Mouse (Mus musculus) neural tube, embryonic 14.5 days (tissue): ENCODE data around the gene Taf6l. TPM values are rescaled to one million over a fixed set of nuclear protein-coding genes. Genes with fewer than 3 reads are reported as not detected.

Experiments used
- ATAC-seq: fragments of 200-750 bp; cut with Nextera tagmentation; 2 replicates; pipeline ENCODE4 v1.8.0; 2017; ENCODE audit warnings: low read depth, mild to moderate bottlenecking, moderate TSS enrichment, moderate library complexity
- H3K27ac ChIP-seq: fragments of 300-500 bp; sonication (generic); 2 replicates; pipeline ENCODE4 v1.5.1; 2014; ENCODE audit warnings: low read depth, mild to moderate bottlenecking, control low read depth, low read length, moderate library complexity, mixed read lengths
- H3K27me3 ChIP-seq: fragments of 300-500 bp; sonication (generic); 2 replicates; pipeline ENCODE4 v1.6.1; 2014; ENCODE audit warnings: low read length; ENCODE audit not compliant: control insufficient read depth, insufficient read depth
- H3K36me3 ChIP-seq: fragments of 300-500 bp; sonication (generic); 2 replicates; pipeline ENCODE4 v1.6.1; 2014; ENCODE audit warnings: low read length, mixed read lengths; ENCODE audit not compliant: control insufficient read depth, insufficient read depth
- H3K4me1 ChIP-seq: fragments of 300-500 bp; sonication (generic); 2 replicates; pipeline ENCODE4 v1.6.1; 2014; ENCODE audit warnings: low read length; ENCODE audit not compliant: control insufficient read depth, insufficient read depth
- H3K4me2 ChIP-seq: fragments of 300-500 bp; sonication (generic); 2 replicates; pipeline ENCODE4 v1.6.1; 2014; ENCODE audit warnings: mild to moderate bottlenecking, low read depth, low read length, control low read depth
- H3K4me3 ChIP-seq: fragments of 300-500 bp; sonication (generic); 2 replicates; pipeline ENCODE4 v1.5.1; 2014; ENCODE audit warnings: low read depth, low read length, control low read depth, mixed read lengths
- H3K9ac ChIP-seq: fragments of 300-500 bp; sonication (generic); replicated peaks from 2 replicates; pipeline ENCODE4 v1.6.1; 2014; ENCODE audit warnings: low read depth, mild to moderate bottlenecking, control low read depth, low read length, mixed read lengths
- H3K9me3 ChIP-seq: fragments of 300-500 bp; sonication (generic); 2 replicates; pipeline ENCODE4 v1.6.1; 2016; ENCODE audit warnings: low read length; ENCODE audit not compliant: control insufficient read depth
- WGBS: fragments of 180-500 bp; shearing (Covaris S2); extraction: QIAGEN DNeasy Blood & Tissue Kit; methylation state at CpG from one replicate; pipeline ENCODE4 v1.1.7; 2014; 5-methylcytosine and 5-hydroxymethylcytosine counted together
- polyA plus RNA-seq: library from polyadenylated mRNA; unstranded; fragments of >200 nt; fragmentation: Nextera tagmentation; extraction: Ambion mirVana; gene quantifications from 2 replicates; pipeline ENCODE4 v1.2.1, GENCODE M21; 2014

The Taf6l gene
- polyA plus RNA-seq, result 17.7 and 19.0 TPM in 2 replicates

- peak; percentile 100 for ATAC-seq
- Histone ChIP-seq H3K27ac (peak within 1 kb of the TSS; percentile 67), H3K4me1 (peaks cover 10% of the 10 kb centered on the region; the same call in 1 of the 2 replicates), H3K36me3 (peaks cover 19% of the 10 kb centered on the region; the same call in 1 of the 2 replicates), H3K4me3 (peak within 1 kb of the TSS; percentile 71), H3K4me2 (peak within 1 kb of the TSS; percentile 72), H3K27me3 (no peaks in the 10 kb centered on the region), H3K9me3 (no peaks in the 10 kb centered on the region), H3K9ac (peak within 1 kb of the TSS; percentile 69)
- WGBS, result under 1% methylated on average over 31 of the region's 32 CpGs
Measured at GRCm38 (mm10) chr19:8786008-8786781, at the start of gene Taf6l. TSS of gene Taf6l (minus strand) at chr19:8786417.

GRCm38 (mm10) chr19:8832971-8833370 lies 46.8 kb upstream of the Taf6l start:
- Histone ChIP-seq H3K4me3 (no peak overlapping the region), H3K4me2 (no peak overlapping the region), H3K27me3 (no peaks in the 10 kb centered on the region), H3K4me1 (no peaks in the 10 kb centered on the region), H3K36me3 (peaks cover 61% of the 10 kb centered on the region), H3K27ac (no peak overlapping the region), H3K9ac (no peak overlapping the region), H3K9me3 (no peaks in the 10 kb centered on the region)
- 96% methylated on average over 4 of the region's 4 CpGs for WGBS
- ATAC-seq, result no peak

GRCm38 (mm10) chr19:8831262-8831661 lies 45.0 kb upstream of the Taf6l start:
- ATAC-seq, result no peak
- WGBS, result 83% methylated on average over 11 of the region's 11 CpGs
- Histone ChIP-seq H3K4me3 (no peak overlapping the region), H3K4me1 (no peaks in the 10 kb centered on the region), H3K4me2 (no peak overlapping the region), H3K9me3 (no peaks in the 10 kb centered on the region), H3K27ac (no peak overlapping the region), H3K36me3 (peaks cover 78% of the 10 kb centered on the region), H3K9ac (no peak overlapping the region), H3K27me3 (no peaks in the 10 kb centered on the region)

- H3K9me3 ChIP-seq, result no peaks in the 10 kb centered on the region
- H3K27me3 ChIP-seq, result no peaks in the 10 kb centered on the region
- H3K4me1 ChIP-seq, result no peaks in the 10 kb centered on the region
- no peak for ATAC-seq
- WGBS, result 92% methylated on average over 8 of the region's 8 CpGs
- H3K27ac ChIP-seq, result no peak overlapping the region
- no peak overlapping the region for H3K4me3 ChIP-seq
- no peak overlapping the region for H3K9ac ChIP-seq
- H3K36me3 ChIP-seq, result peaks cover 84% of the 10 kb centered on the region
- H3K4me2 ChIP-seq, result no peak overlapping the region
Measured at GRCm38 (mm10) chr19:8830664-8831063, 44.4 kb upstream of the Taf6l start.

- H3K4me3 ChIP-seq, result no peak within 1 kb of the TSS
- H3K4me2 ChIP-seq, result no peak within 1 kb of the TSS
- no peak within 1 kb of the TSS for H3K9ac ChIP-seq
- 96% methylated on average over 8 of the region's 8 CpGs for WGBS
- no peaks in the 10 kb centered on the region for H3K4me1 ChIP-seq
- no peak within 1 kb of the TSS for H3K27ac ChIP-seq
- H3K36me3 ChIP-seq, result peaks cover 91% of the 10 kb centered on the region
- no peaks in the 10 kb centered on the region for H3K27me3 ChIP-seq
- H3K9me3 ChIP-seq, result no peaks in the 10 kb centered on the region
- ATAC-seq, result no peak
Measured at GRCm38 (mm10) chr19:8829660-8830059, 43.4 kb upstream of the Taf6l start, which contains the start of gene AC129217.1. TSS of gene AC129217.1 (plus strand) at chr19:8829773.

DNA sequence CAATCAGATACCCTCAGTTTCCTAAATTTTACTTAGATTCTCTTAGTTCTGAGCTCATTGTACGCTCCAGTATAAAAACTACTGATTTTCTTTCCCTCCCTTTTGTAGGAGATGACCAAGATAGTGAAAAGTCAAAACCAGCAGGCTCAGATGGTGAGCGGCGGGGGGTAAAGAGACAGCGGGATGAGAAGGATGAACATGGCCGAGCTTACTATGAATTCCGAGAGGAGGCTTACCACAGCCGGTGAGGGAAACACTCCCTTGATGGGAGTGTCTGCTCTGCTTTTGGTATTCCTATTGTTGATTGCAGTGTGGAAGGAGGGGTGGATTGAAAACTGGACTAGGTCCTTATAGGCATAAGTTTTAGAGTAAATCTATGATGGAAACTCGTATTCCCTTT lies 36.5 kb upstream of the Taf6l start:
- no peak for ATAC-seq
- H3K4me2 ChIP-seq, result peak overlapping the region; percentile 98
- H3K4me1 ChIP-seq, result peaks cover 29% of the 10 kb centered on the region
- H3K9ac ChIP-seq, result 0 out of 2 replicates have a peak overlapping the region, but pooled peaks have one; percentile 37
- 72% methylated on average over 8 of the region's 8 CpGs for WGBS
- H3K27me3 ChIP-seq, result no peaks in the 10 kb centered on the region
- H3K4me3 ChIP-seq, result peak overlapping the region; percentile 99; the same call in 1 of the 2 replicates
- no peaks in the 10 kb centered on the region for H3K9me3 ChIP-seq
- H3K27ac ChIP-seq, result no peak overlapping the region
- H3K36me3 ChIP-seq, result peaks cover 40% of the 10 kb centered on the region

DNA sequence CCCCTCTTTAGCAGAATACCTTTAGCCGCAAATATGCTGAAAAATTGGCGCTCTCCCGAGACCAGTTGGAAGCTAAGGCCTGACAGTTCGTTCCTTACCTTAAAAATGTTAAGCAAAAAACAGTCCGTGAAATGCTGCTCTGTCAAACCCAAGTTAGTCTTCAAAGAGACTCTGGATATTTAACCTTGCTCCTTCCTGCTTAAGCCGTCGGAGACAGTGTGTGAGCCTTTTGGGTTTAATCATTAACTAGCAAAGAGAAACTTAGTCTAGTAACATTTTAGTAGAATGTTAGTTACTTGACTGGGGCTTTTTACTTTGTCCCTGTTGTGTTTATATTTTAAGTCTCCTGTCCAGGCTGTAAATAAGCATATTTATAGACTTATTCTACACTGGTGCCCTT lies 34.9 kb upstream of the Taf6l start:
- Histone ChIP-seq H3K4me3 (peak overlapping the region; percentile 99), H3K9ac (peak overlapping the region; percentile 90), H3K27me3 (no peaks in the 10 kb centered on the region), H3K4me1 (peaks cover 41% of the 10 kb centered on the region), H3K27ac (no peak overlapping the region), H3K4me2 (peak overlapping the region; percentile 98), H3K9me3 (no peaks in the 10 kb centered on the region), H3K36me3 (peaks cover 25% of the 10 kb centered on the region)
- ATAC-seq, result no peak
- 1% methylated on average over 7 of the region's 7 CpGs for WGBS

- Histone ChIP-seq H3K27me3 (no peaks in the 10 kb centered on the region), H3K36me3 (peaks cover 19% of the 10 kb centered on the region), H3K4me2 (peak overlapping the region; percentile 98), H3K4me1 (peaks cover 46% of the 10 kb centered on the region), H3K4me3 (peak overlapping the region; percentile 99), H3K9ac (peak overlapping the region; percentile 90), H3K9me3 (no peaks in the 10 kb centered on the region), H3K27ac (peak overlapping the region; percentile 98)
- under 1% methylated on average over 44 of the region's 48 CpGs for WGBS
- ATAC-seq, result peak; percentile 39
Measured at GRCm38 (mm10) chr19:8820424-8820956, 34.3 kb upstream of the Taf6l start.
